In genomic region chr5:30822689-30823088, GRCm38 (mm10) we compare ENCODE assay signal across 22 mouse cellular contexts. TPM values are rescaled to one million over a fixed set of nuclear protein-coding genes. Genes with fewer than 3 reads are reported as not detected.
DNase-seq lines count a peak whose midpoint lies in the region; ATAC-seq and TF ChIP-seq lines count a peak whose summit lies in the region.
"Had no signal": no experiment of that assay in that cellular context is flagged by ENCODE, and none has a peak within 500 bp of the region (broad histone marks: within the 10 kb centered on the region; RNA-seq: fewer than 3 reads in every experiment).

No protein-coding gene starts in this region.

- intact Hi-C loops in gastrocnemius, adult 2 months (cut with DNase I), result no loop called here

- 57% methylated on average over 5 of the region's 5 CpGs for WGBS in lung, postnatal 0 days

- H3K4me1 ChIP-seq in lung, postnatal 0 days (ENCODE audit: insufficient read depth, low read depth, low read length), result no peaks in the 10 kb centered on the region; the same call in 1 of the 2 replicates
- H3K4me1 ChIP-seq: embryonic facial prominence, embryonic 15.5 days had no signal

- no peak overlapping the region for H3K9ac ChIP-seq in lung, postnatal 0 days (replicated peaks; ENCODE audit: low read depth)
- H3K9ac ChIP-seq: embryonic facial prominence, embryonic 15.5 days; hindbrain, embryonic 12.5 days had no signal

- H3K36me3 ChIP-seq in lung, postnatal 0 days (ENCODE audit: insufficient read depth, low read length), result no peaks in the 10 kb centered on the region
- H3K36me3 ChIP-seq: embryonic facial prominence, embryonic 15.5 days; forebrain, embryonic 10.5 days; heart, embryonic 10.5 days; hindbrain, embryonic 12.5 days had no signal

- H3K4me3 ChIP-seq in gastrocnemius, adult 2 months, result no peak overlapping the region
- no peak overlapping the region for H3K4me3 ChIP-seq in lung, postnatal 0 days (ENCODE audit: low read depth, low read length)
- H3K4me3 ChIP-seq: embryonic facial prominence, embryonic 15.5 days; erythroblast, embryonic 14.5 days; forebrain, embryonic 10.5 days; heart, embryonic 10.5 days; hindbrain, embryonic 12.5 days had no signal

- TF ChIP-seq CTCF in gastrocnemius, adult 2 months (IDR thresholded peaks at IDR 0.05), result no peak
- TF ChIP-seq CTCF in lung, postnatal 0 days (IDR thresholded peaks at IDR 0.05), result no peak

- H3K9me3 ChIP-seq in lung, postnatal 0 days (ENCODE audit: low read length), result no peaks in the 10 kb centered on the region
- H3K9me3 ChIP-seq: embryonic facial prominence, embryonic 15.5 days; forebrain, embryonic 10.5 days; heart, embryonic 10.5 days; hindbrain, embryonic 12.5 days had no signal

- peak; percentile 53 for DNase-seq in gastrocnemius, adult 2 months
- DNase-seq in gastrocnemius, adult 8-10 months (ENCODE audit: low spot score in 2 of 2), result no peak
- DNase-seq in lung, postnatal 0 days (ENCODE audit: low spot score), result peak; percentile 47
- DNase-seq in lung, postnatal 14 days, result no peak
- DNase-seq in adipocyte (ENCODE audit: low spot score), result peak; percentile 30
- peak; percentile 58 for DNase-seq in lung, postnatal 36 days
- DNase-seq: adrenal gland, adult 8-10 months; cerebellum, adult 11-12 months; cerebellum, adult 9-10 months; cerebellum, postnatal 36 days; gastrocnemius, postnatal 36 days; heart, adult 18-20 months; heart, postnatal 10 days; heart, postnatal 4 days had no signal

- H3K27ac ChIP-seq in gastrocnemius, adult 2 months, result peak overlapping the region; percentile 78
- no peak overlapping the region for H3K27ac ChIP-seq in lung, postnatal 0 days (ENCODE audit: low read length)
- H3K27ac ChIP-seq: embryonic facial prominence, embryonic 15.5 days; forebrain, embryonic 10.5 days; heart, embryonic 10.5 days; hindbrain, embryonic 12.5 days had no signal

- H3K27me3 ChIP-seq in lung, postnatal 0 days (replicated peaks; ENCODE audit: insufficient read depth, low read length), result no peaks in the 10 kb centered on the region
- H3K27me3 ChIP-seq: embryonic facial prominence, embryonic 15.5 days; hindbrain, embryonic 12.5 days had no signal

- peak; percentile 75 for ATAC-seq in lung, postnatal 0 days
- ATAC-seq: forebrain, embryonic 14.5 days; hindbrain, embryonic 16.5 days; inflammation-experienced regulatory T-cells, adult 6 months had no signal

- H3K4me2 ChIP-seq in lung, postnatal 0 days (replicated peaks; ENCODE audit: low read depth, low read length), result no peak overlapping the region
- H3K4me2 ChIP-seq: embryonic facial prominence, embryonic 15.5 days; hindbrain, embryonic 12.5 days had no signal

- TF ChIP-seq EP300 in lung, postnatal 0 days (IDR thresholded peaks at IDR 0.05), result no peak

RNA-seq across cellular contexts. Expression of gene Mapre3, which starts 8.2 kb away (rescaled TPM):
- 10 to 100 TPM; 72.0 to 90.4 TPM for total RNA-seq in gastrocnemius, adult 2 months (2021)
- total RNA-seq in gastrocnemius, adult 8-10 months (2022), result 100 to 1,000 TPM in 1 of 4 experiments, 10 to 100 TPM in 3; 88.7 to 101 (median 92.6) TPM
- 23.2 and 27.2 TPM in 2 replicates for polyA plus RNA-seq in lung, postnatal 0 days (2015; fragmentation: Nextera tagmentation; extraction: Ambion mirVana)

RNA-seq across cellular contexts. Expression of gene Tmem214, which starts 45.1 kb away (rescaled TPM):
- 10 to 100 TPM; 28.8 to 31.2 TPM for total RNA-seq in gastrocnemius, adult 2 months (2021)
- total RNA-seq in gastrocnemius, adult 8-10 months (2022), result 10 to 100 TPM; 26.5 to 32.4 (median 29.7) TPM
- polyA plus RNA-seq in lung, postnatal 0 days (2015; fragmentation: Nextera tagmentation; extraction: Ambion mirVana), result 58.2 and 63.8 TPM in 2 replicates

Comparison
In these comparisons a context has a peak if more than half of its experiments do, and no peak if none do; other contexts are left out.
1. DNase-seq: peak in gastrocnemius, adult 2 months (single experiment), lung, postnatal 0 days (single experiment), adipocyte (single experiment) and lung, postnatal 36 days (single experiment); none in gastrocnemius, adult 8-10 months (0 of 2) and lung, postnatal 14 days (single experiment).